Mouse (Mus musculus) cerebellum, postnatal 10 days (tissue): Measurements from ENCODE around the gene Chchd3.
A peak's percentile ranks its signal among the peaks of the same experiment; 100 is the strongest.

ENCODE experiments used
- DNase-seq, 2 experiments: peaks; one replicate each; pipeline ENCODE4 v3.0.0; 2021; ENCODE audit warnings: mixed read lengths in 2 of 2

The Chchd3 gene

GRCm38 (mm10) chr6:33059735-33060576 lies at the start of gene Chchd3:
Gene Chchd3, minus strand, starts transcription at chr6:33060260.
- peak; percentile 98 for DNase-seq

DNA sequence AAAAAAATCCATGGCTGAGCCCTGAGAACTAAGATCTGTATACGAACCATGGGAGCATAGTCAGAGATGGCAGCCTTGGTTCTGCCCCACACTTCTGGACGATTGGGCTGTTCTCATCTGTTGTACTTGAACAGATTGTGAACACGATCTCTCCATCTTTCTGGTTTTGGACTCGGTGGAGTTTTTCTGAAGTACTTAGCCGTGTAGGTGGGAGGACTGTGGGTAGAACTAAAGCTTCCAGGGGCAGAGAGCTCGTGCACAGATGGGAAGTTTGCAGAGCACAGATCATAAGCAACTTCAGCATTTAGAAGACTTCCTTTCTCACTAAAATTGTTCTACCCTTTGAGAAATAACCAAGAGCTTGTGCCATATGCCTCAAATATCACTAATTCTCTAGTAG lies 44.6 kb upstream of the Chchd3 start:
- DNase-seq = no peak

DNA sequence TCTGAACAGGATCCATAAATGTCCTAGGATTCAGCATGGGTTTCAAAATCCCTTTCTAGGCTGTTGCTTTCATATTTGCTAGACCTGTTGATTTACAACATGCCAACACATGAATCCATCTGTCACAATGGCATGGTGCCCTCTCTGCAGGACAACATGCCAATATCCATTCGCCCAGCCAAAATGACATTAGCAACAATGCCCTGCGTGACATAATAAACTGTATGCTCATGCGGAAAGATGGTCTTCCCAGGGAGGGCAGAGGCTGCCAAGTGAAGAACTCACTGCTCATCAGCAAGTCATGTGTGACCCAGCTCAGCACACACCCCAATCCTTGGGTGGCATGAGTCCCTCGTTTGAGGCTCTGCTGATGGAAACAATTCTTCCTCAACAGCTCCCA lies 38.8 kb upstream of the Chchd3 start:
- DNase-seq = peak; percentile 96 to 97

- DNase-seq = peak; percentile 8
Observed at GRCm38 (mm10) chr6:33094671-33095233, 34.7 kb upstream of the Chchd3 start.

GRCm38 (mm10) chr6:33080186-33080585 lies 20.1 kb upstream of the Chchd3 start:
- peak; percentile 32 for DNase-seq

- DNase-seq = no peak
Observed at GRCm38 (mm10) chr6:33078260-33078936, 18.3 kb upstream of the Chchd3 start.

GRCm38 (mm10) chr6:33066462-33066861 lies 6.4 kb upstream of the Chchd3 start:
- no peak for DNase-seq

DNA sequence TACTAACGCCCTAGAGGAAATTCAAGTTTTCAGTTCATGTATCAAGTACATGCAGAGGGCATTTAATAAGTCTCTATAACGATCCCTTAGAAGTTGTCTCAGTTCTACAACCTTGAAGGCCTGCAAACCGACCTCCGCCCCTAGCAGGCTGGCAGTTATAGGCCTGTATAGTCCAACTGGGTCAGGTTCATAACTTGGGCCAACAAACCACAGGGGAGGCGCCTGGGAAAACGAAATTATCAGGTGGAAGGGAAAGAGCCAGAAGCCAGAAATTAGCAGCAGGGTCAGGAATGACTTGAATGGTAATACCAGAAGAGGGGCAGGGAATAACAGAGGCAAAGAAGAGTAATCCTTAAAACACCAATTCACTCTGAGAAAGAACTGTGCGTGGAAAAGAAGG lies 784 bp downstream of the Chchd3 start:
- peak; percentile 51 to 57 for DNase-seq

DNA sequence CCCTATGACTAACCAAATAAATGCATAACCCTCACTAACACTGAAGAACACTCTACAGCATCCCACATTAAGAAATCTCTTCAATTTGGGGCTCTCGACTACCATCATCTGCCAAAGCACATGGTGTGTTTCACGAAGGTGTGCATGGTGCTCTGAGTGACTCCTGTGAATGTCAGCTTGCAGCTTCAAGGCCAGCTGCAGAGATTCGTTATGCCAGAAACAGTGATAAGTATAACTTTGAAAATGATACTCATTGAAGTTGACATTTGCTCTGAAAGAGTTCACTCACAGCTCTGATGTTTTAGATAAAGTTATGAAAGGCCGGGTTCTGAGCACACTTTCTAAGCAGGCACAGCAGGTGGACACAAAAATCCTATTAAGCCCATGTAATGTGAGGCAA lies 3.7 kb downstream of the Chchd3 start:
- DNase-seq = no peak

- DNase-seq = no peak
Observed at GRCm38 (mm10) chr6:33055663-33056062, 4.4 kb downstream of the Chchd3 start.

DNA sequence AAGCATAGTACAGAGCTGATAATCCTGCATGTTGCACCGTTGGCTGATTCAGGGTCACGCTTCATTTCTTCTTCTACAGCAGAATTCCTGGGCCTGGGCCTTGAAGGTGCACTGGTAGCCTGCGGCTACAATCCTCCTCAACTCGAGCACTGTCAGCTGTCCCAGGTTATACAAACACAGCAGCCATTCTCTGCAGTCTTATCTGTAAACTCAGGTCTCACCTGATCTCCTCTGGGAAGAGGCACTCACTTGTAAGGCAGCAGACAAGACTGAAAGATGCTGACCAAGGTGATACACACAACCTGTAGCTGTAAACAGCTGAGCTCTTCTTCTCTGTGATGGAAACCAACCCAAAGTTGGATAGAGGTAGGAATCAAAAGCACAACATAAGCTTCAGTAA lies 5.1 kb downstream of the Chchd3 start:
- DNase-seq = no peak

DNA sequence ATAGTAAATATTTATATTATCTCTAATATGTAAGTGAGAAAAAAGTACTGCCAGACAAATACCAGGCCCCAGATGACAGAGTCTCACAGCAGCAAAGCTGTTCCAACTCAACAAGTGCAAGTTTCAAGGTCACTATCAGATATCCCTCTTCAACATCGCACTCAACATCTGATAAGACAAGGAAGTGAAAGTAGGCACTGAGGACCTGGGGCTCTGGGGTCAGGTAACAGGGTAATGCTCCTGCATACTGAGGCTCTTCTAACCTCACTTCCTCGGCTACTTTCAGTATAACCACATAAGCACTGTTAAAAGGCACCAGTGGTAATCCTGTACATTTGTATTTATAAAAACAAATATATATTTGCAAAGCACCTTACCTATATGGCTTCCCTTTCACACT lies 8.4 kb downstream of the Chchd3 start:
- DNase-seq = no peak

GRCm38 (mm10) chr6:33049705-33050420 lies 10.2 kb downstream of the Chchd3 start:
- peak in 1 of 2 experiments; percentile 18 for DNase-seq

DNA sequence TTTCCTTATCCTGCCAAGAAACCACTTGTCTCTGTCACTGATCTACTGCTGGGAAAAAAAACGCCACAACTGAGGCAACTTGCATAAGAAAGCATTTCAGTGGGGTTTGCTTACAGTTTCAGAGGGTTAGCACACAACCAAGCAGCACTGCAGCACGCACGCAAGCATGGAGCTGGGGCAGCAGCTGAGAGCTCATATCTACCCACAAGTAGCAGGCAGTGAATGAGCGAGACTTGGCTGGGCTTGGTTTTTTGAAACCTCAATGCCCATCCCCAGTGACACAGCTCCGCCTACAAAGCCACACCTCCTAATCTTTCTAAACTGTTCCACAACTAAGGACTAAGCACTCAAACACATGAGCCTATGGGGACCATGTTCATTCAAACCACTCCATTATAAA lies 16.6 kb downstream of the Chchd3 start:
- no peak for DNase-seq

- no peak for DNase-seq
Observed at GRCm38 (mm10) chr6:33042880-33043279, 17.2 kb downstream of the Chchd3 start.

DNA sequence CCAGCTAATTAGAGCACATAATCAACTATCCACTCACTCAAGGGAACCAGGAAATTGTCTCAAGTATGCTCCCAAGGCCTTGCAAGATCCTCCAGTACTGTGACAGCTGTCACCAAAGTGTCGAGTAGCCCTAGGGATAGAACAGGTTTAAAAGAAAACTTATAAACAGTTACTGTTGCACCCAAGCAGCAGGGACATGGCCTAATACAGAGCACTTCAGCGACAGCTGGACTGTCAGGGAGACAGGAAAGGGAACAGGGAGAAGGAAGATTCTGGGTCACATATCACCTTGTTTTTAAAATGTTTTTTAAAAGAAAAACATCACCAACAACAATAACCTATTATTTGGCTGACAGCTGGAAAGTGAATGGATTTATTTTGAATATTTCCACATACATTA lies 18.1 kb downstream of the Chchd3 start:
- DNase-seq = no peak

GRCm38 (mm10) chr6:33040360-33041090 lies 19.5 kb downstream of the Chchd3 start:
- no peak for DNase-seq

DNA sequence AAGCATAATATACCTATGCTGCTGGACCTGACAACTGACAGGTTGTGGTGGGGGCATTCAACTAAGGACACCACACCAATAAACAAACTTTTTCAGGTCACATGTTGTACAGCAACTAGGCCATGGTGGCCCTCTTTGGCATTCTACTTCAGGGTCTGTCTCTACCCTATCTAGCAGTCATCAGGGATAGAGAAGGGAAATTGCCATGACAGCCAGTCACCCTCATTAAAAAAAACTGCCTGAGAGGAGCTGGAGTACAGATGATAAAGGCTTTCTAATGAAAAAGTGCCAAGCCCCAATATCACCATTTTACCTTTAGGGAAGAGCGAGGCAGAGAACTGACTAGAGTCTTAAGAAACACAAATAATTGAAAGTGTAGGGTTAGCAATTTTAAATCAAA lies 27.5 kb downstream of the Chchd3 start:
- no peak for DNase-seq

- DNase-seq = no peak
Observed at GRCm38 (mm10) chr6:33031631-33032030, 28.4 kb downstream of the Chchd3 start.

- DNase-seq = no peak
Observed at GRCm38 (mm10) chr6:33028296-33028695, 31.8 kb downstream of the Chchd3 start.

GRCm38 (mm10) chr6:33025041-33025440 lies 35.0 kb downstream of the Chchd3 start:
- peak; percentile 24 to 26 for DNase-seq

DNA sequence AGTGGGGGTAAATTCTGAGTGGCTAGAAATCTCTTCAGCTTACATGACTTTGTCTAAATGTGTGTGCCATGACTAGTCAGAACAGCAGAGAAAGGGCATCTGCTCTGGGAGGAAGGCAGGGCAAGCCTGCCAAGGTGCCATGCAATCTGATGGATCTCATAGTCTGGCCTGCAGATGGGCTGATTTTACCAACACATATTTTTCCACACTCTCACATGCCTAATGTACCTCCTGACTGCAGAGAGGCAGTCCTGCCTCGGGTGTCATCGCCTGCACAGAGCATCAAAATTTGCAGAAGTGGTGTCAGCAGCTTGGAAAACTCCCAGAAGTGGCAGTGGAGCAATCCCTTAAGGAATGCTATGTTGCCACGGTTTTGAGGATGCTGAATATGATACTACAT lies 55.5 kb downstream of the Chchd3 start:
- peak; percentile 32 to 44 for DNase-seq

DNA sequence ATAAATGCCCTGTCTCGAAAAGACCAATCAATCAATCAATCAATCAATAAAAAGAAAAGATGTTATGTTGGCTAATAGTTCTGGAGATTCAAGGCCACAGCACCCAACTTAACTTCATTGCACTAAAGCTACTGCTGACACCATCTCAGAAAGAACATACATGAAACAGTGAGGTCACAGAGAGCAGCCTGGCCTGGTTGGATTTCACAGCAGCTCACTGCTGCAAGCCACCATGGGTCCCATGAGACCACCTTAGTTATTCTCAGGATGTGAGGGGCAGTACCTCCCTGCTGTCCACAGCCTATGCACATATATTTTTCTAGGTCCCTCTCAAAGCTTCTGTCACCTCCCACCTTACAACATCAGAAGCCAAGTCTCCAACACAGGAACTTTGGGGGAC lies 57.1 kb downstream of the Chchd3 start:
- no peak for DNase-seq
